Mouse (Mus musculus) E14TG2a.4 (cell line): ENCODE results near the gene 1810049J17Rik.

ENCODE experiments used
- H3K27me3 ChIP-seq: 2 replicates; pipeline ENCODE4 v1.6.1; 2014; ENCODE audit warnings: low read length, control low read depth; ENCODE audit not compliant: insufficient read depth
- H3K36me3 ChIP-seq: 2 replicates; pipeline ENCODE4 v1.6.1; 2014; ENCODE audit warnings: low read length, control low read depth; ENCODE audit not compliant: insufficient read depth
- H3K4me1 ChIP-seq: replicated peaks from 2 replicates; pipeline ENCODE4 v1.6.1; 2014; ENCODE audit warnings: low read depth, low read length, control low read depth
- H3K4me3 ChIP-seq: replicated peaks from 2 replicates; pipeline ENCODE4 v1.5.1; 2014; ENCODE audit warnings: mild to moderate bottlenecking, low read length
- H3K9me3 ChIP-seq: 2 replicates; pipeline ENCODE4 v1.6.1; 2014; ENCODE audit warnings: low read length, control low read depth
- CTCF ChIP-seq: conservative IDR thresholded peaks from 2 replicates; pipeline ENCODE4 v1.5.1; 2014; ENCODE audit warnings: low read length
- NANOG ChIP-seq: IDR thresholded peaks from 2 replicates; pipeline ENCODE4 v1.6.1; 2014; ENCODE audit warnings: borderline replicate concordance, low read length, mixed read lengths
- POU5F1 ChIP-seq: IDR thresholded peaks from 2 replicates; pipeline ENCODE4 v1.6.1; 2014; ENCODE audit warnings: low read length, borderline replicate concordance

The 1810049J17Rik gene

DNA sequence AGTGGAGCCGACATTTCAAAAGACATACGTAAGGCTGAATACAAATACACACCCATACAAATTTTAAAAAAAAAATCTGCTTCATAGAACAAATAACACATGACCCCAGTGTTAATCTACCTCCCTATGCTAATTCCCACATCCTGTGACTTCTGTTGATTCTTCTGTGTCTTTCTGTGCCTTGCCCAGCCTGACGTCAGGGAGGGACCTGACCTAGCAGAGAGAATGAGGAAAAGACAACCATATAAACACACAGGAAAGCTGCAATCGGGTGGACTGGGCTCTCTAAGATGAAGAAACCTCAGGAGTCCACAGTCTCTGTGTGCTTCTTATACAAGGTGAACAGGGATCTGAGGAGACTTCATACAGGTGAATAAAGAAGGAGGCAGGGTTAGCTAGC is 14.6 kb downstream of the 1810049J17Rik start:
- H3K27me3 ChIP-seq = no peaks in the 10 kb centered on the region
- no peaks in the 10 kb centered on the region for H3K9me3 ChIP-seq
- H3K36me3 ChIP-seq = no peaks in the 10 kb centered on the region
- peaks cover 62% of the 10 kb centered on the region for H3K4me1 ChIP-seq
- no peak overlapping the region for H3K4me3 ChIP-seq
- TF ChIP-seq POU5F1 (no peak), NANOG (no peak), CTCF (no peak)

- no peaks in the 10 kb centered on the region for H3K36me3 ChIP-seq
- H3K4me1 ChIP-seq = peaks cover 60% of the 10 kb centered on the region
- no peak overlapping the region for H3K4me3 ChIP-seq
- no peak for TF ChIP-seq CTCF
- TF ChIP-seq POU5F1 = no peak
- no peak for TF ChIP-seq NANOG
- H3K9me3 ChIP-seq = no peaks in the 10 kb centered on the region
- no peaks in the 10 kb centered on the region for H3K27me3 ChIP-seq
These were observed 15.3 kb downstream of the 1810049J17Rik start for GRCm38 (mm10) chr15:12306188-12307071.

DNA sequence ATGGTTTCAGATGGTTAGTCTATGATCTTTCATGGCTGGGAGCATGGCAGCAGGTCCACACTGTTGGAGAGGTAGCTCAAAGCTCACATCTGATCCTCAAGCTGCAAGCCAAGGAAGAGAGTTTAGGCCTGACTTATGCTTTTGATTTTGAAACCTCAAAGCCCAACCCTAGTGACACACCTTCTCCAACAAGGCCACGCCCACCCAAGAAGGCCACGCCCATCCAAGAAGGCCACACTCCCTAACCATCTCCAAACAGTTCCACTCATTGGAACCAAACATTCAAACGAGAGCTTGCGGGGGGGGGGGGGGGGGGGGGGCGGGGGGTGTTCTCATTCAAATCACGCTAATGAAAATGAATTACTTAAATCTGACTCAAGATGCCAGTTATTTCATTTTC is 19.9 kb downstream of the 1810049J17Rik start:
- H3K4me1 ChIP-seq = peaks cover 36% of the 10 kb centered on the region

GRCm38 (mm10) chr15:12298231-12298737 is 23.4 kb downstream of the 1810049J17Rik start:
- Histone ChIP-seq H3K4me3 (no peak overlapping the region), H3K4me1 (peaks cover 22% of the 10 kb centered on the region), H3K36me3 (no peaks in the 10 kb centered on the region), H3K9me3 (no peaks in the 10 kb centered on the region), H3K27me3 (no peaks in the 10 kb centered on the region; the same call in 1 of the 2 replicates)
- no peak for TF ChIP-seq CTCF
- TF ChIP-seq POU5F1 = no peak
- TF ChIP-seq NANOG = no peak

More for the DNA sequence above, 19.9 kb downstream of the 1810049J17Rik start:
- Histone ChIP-seq H3K27me3 (no peaks in the 10 kb centered on the region), H3K36me3 (no peaks in the 10 kb centered on the region), H3K9me3 (no peaks in the 10 kb centered on the region), H3K4me3 (no peak overlapping the region)
- TF ChIP-seq POU5F1 (no peak), NANOG (no peak), CTCF (no peak)

- TF ChIP-seq POU5F1 (no peak), NANOG (no peak), CTCF (no peak)
- Histone ChIP-seq H3K36me3 (no peaks in the 10 kb centered on the region), H3K9me3 (no peaks in the 10 kb centered on the region), H3K4me3 (no peak overlapping the region), H3K4me1 (peaks cover 14% of the 10 kb centered on the region; the same call in 1 of the 2 replicates), H3K27me3 (no peaks in the 10 kb centered on the region; the same call in 1 of the 2 replicates)
These were observed 25.5 kb downstream of the 1810049J17Rik start for GRCm38 (mm10) chr15:12296228-12296627.

GRCm38 (mm10) chr15:12291757-12292156 is 29.9 kb downstream of the 1810049J17Rik start:
- no peaks in the 10 kb centered on the region for H3K36me3 ChIP-seq
- H3K9me3 ChIP-seq = no peaks in the 10 kb centered on the region
- H3K27me3 ChIP-seq = no peaks in the 10 kb centered on the region; the same call in 1 of the 2 replicates
- TF ChIP-seq CTCF (no peak), NANOG (no peak), POU5F1 (no peak)
- H3K4me3 ChIP-seq = no peak overlapping the region
- H3K4me1 ChIP-seq = peaks cover 9% of the 10 kb centered on the region

- H3K36me3 ChIP-seq = no peaks in the 10 kb centered on the region
- H3K4me3 ChIP-seq = no peak overlapping the region
- no peak for TF ChIP-seq CTCF
- no peaks in the 10 kb centered on the region; the same call in 1 of the 2 replicates for H3K27me3 ChIP-seq
- H3K9me3 ChIP-seq = no peaks in the 10 kb centered on the region
- peaks cover 5% of the 10 kb centered on the region for H3K4me1 ChIP-seq
These were observed 31.4 kb downstream of the 1810049J17Rik start for GRCm38 (mm10) chr15:12290330-12290729.

GRCm38 (mm10) chr15:12285535-12285809 is 36.2 kb downstream of the 1810049J17Rik start:
- Histone ChIP-seq H3K9me3 (no peaks in the 10 kb centered on the region), H3K36me3 (no peaks in the 10 kb centered on the region), H3K27me3 (no peaks in the 10 kb centered on the region), H3K4me3 (no peak overlapping the region), H3K4me1 (peaks cover 4% of the 10 kb centered on the region)
- TF ChIP-seq NANOG = no peak
